Mouse (Mus musculus) megakaryocyte, embryonic 14.5 days (primary cell): ENCODE measurements at regions not wholly inside any gene's neighbourhood (a gene's known extent, or its start where the extent isn't known, plus 50 kb on each side); places are given as distances from the start of the nearest gene placed in this dataset.

Source experiments
- FLI1 ChIP-seq: IDR thresholded peaks from 2 replicates; pipeline ENCODE4 v1.6.1; 2012; ENCODE audit warnings: low read length, inconsistent platforms, mixed read lengths
- GATA1 ChIP-seq: IDR thresholded peaks from 3 replicates; pipeline ENCODE4 v1.6.1; 2012; ENCODE audit warnings: mixed read lengths, low read length, inconsistent platforms, borderline replicate concordance

DNA sequence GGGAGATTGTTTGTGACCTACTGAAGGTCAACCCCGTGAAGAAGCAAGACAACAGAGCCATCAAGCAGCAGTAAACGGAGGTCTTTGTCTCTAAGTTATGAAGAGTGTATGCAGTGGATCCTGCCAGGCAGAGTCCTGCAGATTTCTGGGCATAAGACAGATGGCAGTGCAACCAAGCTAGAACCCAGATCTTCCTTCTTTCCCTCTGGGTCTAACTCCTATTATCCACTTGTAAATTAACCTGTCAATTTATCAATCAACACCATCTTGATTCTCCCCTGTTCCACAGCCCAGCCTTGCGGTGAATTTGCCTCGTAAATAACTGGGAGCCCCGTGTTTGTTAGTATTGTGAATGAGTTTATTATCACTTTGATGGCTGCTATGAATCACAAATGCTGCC, 555.7 kb downstream of the Nr2f2 start:
- TF ChIP-seq GATA1 (no peak), FLI1 (no peak)
